Mouse (Mus musculus): ENCODE results near the gene Arntl2. TPM values are rescaled to one million over a fixed set of nuclear protein-coding genes. Genes with fewer than 3 reads are reported as not detected.

Arntl2 gene
- total and polyA plus RNA-seq, 3 experiments = 16.8 to 20.6 TPM; not detected in 1

GRCm38 (mm10) chr6:146874415-146874814 is 78.6 kb downstream of the Arntl2 start:
- H3K36me3 ChIP-seq (ENCODE audit: control insufficient read depth in 1 of 2, insufficient read depth in 2 of 2, low read length in 2 of 2) = peaks cover 0 to 18% of the 10 kb centered on the region in 2 experiments; a peak in 2 of 4 replicates
- TF ChIP-seq ZMIZ1 (IDR thresholded peaks at IDR 0.05; ENCODE audit: low read depth, low read length) = no peak
- TF ChIP-seq ELF1 (IDR thresholded peaks at IDR 0.05; ENCODE audit: low read depth, low read length) = no peak
- TF ChIP-seq MAZ (IDR thresholded peaks at IDR 0.05; ENCODE audit: low read depth, low read length) = no peak
- no peak for TF ChIP-seq MEF2A (IDR thresholded peaks at IDR 0.05; ENCODE audit: extremely low read depth, insufficient replicate concordance, low read depth, low read length, poor library complexity, severe bottlenecking)
- no peak for TF ChIP-seq MXI1 (IDR thresholded peaks at IDR 0.05; ENCODE audit: low read depth, low read length)
- no peak for TF ChIP-seq MAX (IDR thresholded peaks at IDR 0.05; ENCODE audit: low read length)
- TF ChIP-seq CHD2 (IDR thresholded peaks at IDR 0.05; ENCODE audit: low read length) = no peak
- TF ChIP-seq POLR2A (IDR thresholded peaks at IDR 0.05; ENCODE audit: control insufficient read depth in 1 of 2, insufficient read depth in 1 of 2, low read depth in 1 of 2, low read length in 2 of 2, poor library complexity in 1 of 2) = no peak
- TF ChIP-seq ZNF384 (IDR thresholded peaks at IDR 0.05; ENCODE audit: low read depth, low read length) = no peak
- no peak for TF ChIP-seq ZKSCAN1 (IDR thresholded peaks at IDR 0.05; ENCODE audit: low read depth, low read length)
- TF ChIP-seq RAD21 (IDR thresholded peaks at IDR 0.05; ENCODE audit: low read depth, low read length) = no peak
- TF ChIP-seq TBP (IDR thresholded peaks at IDR 0.05; ENCODE audit: low read depth, low read length) = no peak
- TF ChIP-seq NRF1 (IDR thresholded peaks at IDR 0.05; ENCODE audit: insufficient read depth, low read depth, low read length, poor library complexity, severe bottlenecking) = no peak
- no peak for TF ChIP-seq MYC (IDR thresholded peaks at IDR 0.05; ENCODE audit: low read depth, low read length)
- TF ChIP-seq SIN3A (IDR thresholded peaks at IDR 0.05; ENCODE audit: low read length) = no peak
- no peak for TF ChIP-seq TAL1 (IDR thresholded peaks at IDR 0.05; ENCODE audit: low read length)
- no peaks in the 10 kb centered on the region for H3K27me3 ChIP-seq (ENCODE audit: control insufficient read depth in 1 of 2, insufficient read depth in 2 of 2, low read length in 2 of 2)
- H3K27ac ChIP-seq (ENCODE audit: control insufficient read depth, low read depth, low read length) = no peak overlapping the region
- H3K9me3 ChIP-seq (replicated peaks; ENCODE audit: insufficient read depth, low read length) = no peaks in the 10 kb centered on the region
- no peak overlapping the region for H3K9ac ChIP-seq (ENCODE audit: control insufficient read depth, low read depth, low read length, poor library complexity, severe bottlenecking)
- H3K79me2 ChIP-seq (ENCODE audit: control insufficient read depth, insufficient read depth, low read length, poor library complexity) = no peaks in the 10 kb centered on the region
- H3K4me3 ChIP-seq (ENCODE audit: control insufficient read depth in 1 of 2, insufficient read depth in 1 of 2, low read depth in 2 of 2, low read length in 2 of 2) = no peak overlapping the region
- peaks cover 11 to 31% of the 10 kb centered on the region in 2 experiments for H3K4me1 ChIP-seq (ENCODE audit: control insufficient read depth in 1 of 2, insufficient read depth in 2 of 2, low read length in 2 of 2)
- DNase-seq (ENCODE audit: low read depth, low spot score) = peak; percentile 44

DNA sequence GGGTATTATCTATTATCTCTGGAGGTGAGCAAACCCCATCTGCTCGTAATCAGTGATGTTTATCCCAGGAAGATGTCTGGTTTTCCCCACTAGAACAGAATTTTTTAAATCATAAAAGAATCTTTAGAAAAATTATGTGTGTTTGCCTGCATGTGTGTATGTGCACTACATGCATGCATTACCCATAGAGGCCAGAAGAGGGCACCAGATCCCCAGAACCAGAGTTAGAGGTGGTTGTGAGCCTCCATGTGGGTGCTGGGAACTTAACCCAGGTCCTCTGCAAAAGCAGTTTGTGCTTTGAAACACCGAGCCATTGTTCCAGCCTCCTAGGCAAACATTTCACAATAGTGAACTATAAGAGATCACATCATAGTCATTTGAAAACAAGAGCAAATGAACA is 81.0 kb downstream of the Arntl2 start:
- no peak overlapping the region for H3K9ac ChIP-seq (ENCODE audit: control insufficient read depth, low read depth, low read length, poor library complexity, severe bottlenecking)
- H3K36me3 ChIP-seq (ENCODE audit: control insufficient read depth in 1 of 2, insufficient read depth in 2 of 2, low read length in 2 of 2) = peaks cover 0 to 15% of the 10 kb centered on the region in 2 experiments; a peak in 2 of 4 replicates
- no peak overlapping the region for H3K4me3 ChIP-seq (ENCODE audit: control insufficient read depth in 1 of 2, insufficient read depth in 1 of 2, low read depth in 2 of 2, low read length in 2 of 2)
- TF ChIP-seq USF1 (IDR thresholded peaks at IDR 0.05; ENCODE audit: low read depth, low read length) = no peak
- TF ChIP-seq RAD21 (IDR thresholded peaks at IDR 0.05; ENCODE audit: low read depth, low read length) = peak; percentile 4
- TF ChIP-seq KAT2A (conservative IDR thresholded peaks at IDR 0.05; ENCODE audit: low read depth, low read length) = no peak
- 0 out of 2 replicates have a peak, but pooled peaks have one; percentile 16 for TF ChIP-seq SMC3 (IDR thresholded peaks at IDR 0.05; ENCODE audit: low read depth, low read length)
- TF ChIP-seq CTCF (IDR thresholded peaks at IDR 0.05 in 2 of 3, conservative IDR thresholded peaks at IDR 0.05 in 1 of 3; ENCODE audit: control insufficient read depth in 1 of 3, insufficient read depth in 1 of 3, low read depth in 2 of 3, low read length in 3 of 3, poor library complexity in 1 of 3, severe bottlenecking in 1 of 3) = peak; percentile 28 to 30 (median 28); a peak in 5 of 6 replicates
- no peaks in the 10 kb centered on the region for H3K27me3 ChIP-seq (ENCODE audit: control insufficient read depth in 1 of 2, insufficient read depth in 2 of 2, low read length in 2 of 2)
- no peak for DNase-seq (ENCODE audit: low read depth, low spot score)
- no peaks in the 10 kb centered on the region for H3K79me2 ChIP-seq (ENCODE audit: control insufficient read depth, insufficient read depth, low read length, poor library complexity)
- no peak overlapping the region for H3K27ac ChIP-seq (ENCODE audit: control insufficient read depth, low read depth, low read length)
- peaks cover 9 to 28% of the 10 kb centered on the region in 2 experiments for H3K4me1 ChIP-seq (ENCODE audit: control insufficient read depth in 1 of 2, insufficient read depth in 2 of 2, low read length in 2 of 2)
- no peaks in the 10 kb centered on the region for H3K9me3 ChIP-seq (replicated peaks; ENCODE audit: insufficient read depth, low read length)
